Mouse (Mus musculus): ENCODE results near the gene Ifngr2. TPM values are rescaled to one million over a fixed set of nuclear protein-coding genes. Genes with fewer than 3 reads are reported as not detected.

The Ifngr2 gene
- polyA plus RNA-seq, 1 experiment from 2014 or later: 50.2 TPM

- Histone ChIP-seq H3K4me2 (peak overlapping the region; percentile 91), H3K27me3 (no peaks in the 10 kb centered on the region; the same call in 1 of the 2 replicates), H3K36me3 (no peaks in the 10 kb centered on the region), H3K9ac (peak overlapping the region; percentile 76), H3K4me3 (peak overlapping the region; percentile 82), H3K27ac (no peak overlapping the region; the same call in 1 of the 2 replicates), H3K9me3 (no peaks in the 10 kb centered on the region), H3K4me1 (peaks cover 26% of the 10 kb centered on the region)
- peak; percentile 46 for ATAC-seq (ENCODE audit: borderline replicate concordance, extremely low read depth, low FRiP score, low TSS enrichment)
- under 1% methylated on average over 75 of the region's 75 CpGs for WGBS
These were observed 50.2 kb downstream of the Ifngr2 start for GRCm38 (mm10) chr16:91596779-91597671.

GRCm38 (mm10) chr16:91597672-91598010 is 50.8 kb downstream of the Ifngr2 start, which contains the start of gene Tmem50b:
Gene Tmem50b, minus strand, starts transcription at chr16:91597800.
- Histone ChIP-seq H3K9ac (peak within 1 kb of the TSS; percentile 76), H3K36me3 (no peaks in the 10 kb centered on the region), H3K27me3 (no peaks in the 10 kb centered on the region; the same call in 1 of the 2 replicates), H3K4me3 (peak within 1 kb of the TSS; percentile 82), H3K4me1 (peaks cover 20% of the 10 kb centered on the region), H3K4me2 (peak within 1 kb of the TSS; percentile 91), H3K9me3 (no peaks in the 10 kb centered on the region), H3K27ac (no peak within 1 kb of the TSS; the same call in 1 of the 2 replicates)
- under 1% methylated on average over 34 of the region's 34 CpGs for WGBS
- ATAC-seq (ENCODE audit: borderline replicate concordance, extremely low read depth, low FRiP score, low TSS enrichment): peak; percentile 100

DNA sequence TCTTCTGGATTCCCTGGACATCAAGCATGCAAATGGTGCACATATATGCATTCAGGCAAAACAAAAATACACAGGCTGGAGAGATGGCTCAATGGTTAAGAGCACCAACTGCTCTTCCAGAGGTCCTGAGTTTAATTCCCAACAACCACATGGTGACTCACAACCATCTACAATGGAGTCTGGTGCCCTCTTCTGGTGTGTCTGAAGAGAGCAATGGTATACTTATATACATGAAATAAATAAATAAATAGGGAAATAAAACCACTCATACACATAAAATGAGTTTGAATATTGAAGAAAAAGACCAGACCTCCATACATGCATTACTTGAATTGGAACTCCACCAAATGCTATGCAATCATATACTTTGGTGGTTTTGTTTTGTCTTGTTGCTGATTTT is 52.4 kb downstream of the Ifngr2 start:
- no peak overlapping the region for H3K27ac ChIP-seq
- no peak overlapping the region for H3K9ac ChIP-seq
- H3K4me1 ChIP-seq: peaks cover 10% of the 10 kb centered on the region
- no peak overlapping the region for H3K4me3 ChIP-seq
- H3K4me2 ChIP-seq: no peak overlapping the region
- no peak for ATAC-seq (ENCODE audit: borderline replicate concordance, extremely low read depth, low FRiP score, low TSS enrichment)
- no peaks in the 10 kb centered on the region; the same call in 1 of the 2 replicates for H3K27me3 ChIP-seq
- no peaks in the 10 kb centered on the region for H3K36me3 ChIP-seq
- no peaks in the 10 kb centered on the region for H3K9me3 ChIP-seq

- 28% methylated on average over 4 of the region's 4 CpGs for WGBS
- H3K4me3 ChIP-seq: no peak overlapping the region
- no peaks in the 10 kb centered on the region for H3K36me3 ChIP-seq
- no peaks in the 10 kb centered on the region for H3K9me3 ChIP-seq
- H3K27ac ChIP-seq: no peak overlapping the region
- H3K9ac ChIP-seq: no peak overlapping the region
- ATAC-seq (ENCODE audit: borderline replicate concordance, extremely low read depth, low FRiP score, low TSS enrichment): no peak
- no peak overlapping the region for H3K4me2 ChIP-seq
- H3K4me1 ChIP-seq: peaks cover 10% of the 10 kb centered on the region
- H3K27me3 ChIP-seq: no peaks in the 10 kb centered on the region; the same call in 1 of the 2 replicates
These were observed 54.2 kb downstream of the Ifngr2 start for GRCm38 (mm10) chr16:91601081-91601480.

GRCm38 (mm10) chr16:91601693-91602092 is 54.8 kb downstream of the Ifngr2 start:
- Histone ChIP-seq H3K9me3 (no peaks in the 10 kb centered on the region), H3K4me2 (no peak overlapping the region), H3K27me3 (no peaks in the 10 kb centered on the region; the same call in 1 of the 2 replicates), H3K36me3 (no peaks in the 10 kb centered on the region), H3K4me3 (no peak overlapping the region), H3K27ac (no peak overlapping the region), H3K9ac (no peak overlapping the region), H3K4me1 (peaks cover 5% of the 10 kb centered on the region)
- WGBS: 63% methylated on average over 9 of the region's 9 CpGs
- ATAC-seq (ENCODE audit: borderline replicate concordance, extremely low read depth, low FRiP score, low TSS enrichment): no peak

GRCm38 (mm10) chr16:91605156-91605555 is 58.3 kb downstream of the Ifngr2 start:
- H3K9me3 ChIP-seq: no peaks in the 10 kb centered on the region
- H3K9ac ChIP-seq: no peak overlapping the region
- H3K36me3 ChIP-seq: no peaks in the 10 kb centered on the region
- peaks cover 4% of the 10 kb centered on the region; the same call in 1 of the 2 replicates for H3K4me1 ChIP-seq
- no peaks in the 10 kb centered on the region for H3K27me3 ChIP-seq
- no peak overlapping the region for H3K4me3 ChIP-seq
- no peak overlapping the region for H3K4me2 ChIP-seq
- H3K27ac ChIP-seq: no peak overlapping the region
- ATAC-seq (ENCODE audit: borderline replicate concordance, extremely low read depth, low FRiP score, low TSS enrichment): no peak
- WGBS: 76% methylated on average over 6 of the region's 6 CpGs

GRCm38 (mm10) chr16:91606958-91607357 is 60.1 kb downstream of the Ifngr2 start:
- no peak overlapping the region for H3K9ac ChIP-seq
- H3K4me1 ChIP-seq: peaks cover 5% of the 10 kb centered on the region; the same call in 1 of the 2 replicates
- H3K36me3 ChIP-seq: no peaks in the 10 kb centered on the region
- no peak for ATAC-seq (ENCODE audit: borderline replicate concordance, extremely low read depth, low FRiP score, low TSS enrichment)
- WGBS: 77% methylated on average over 8 of the region's 8 CpGs
- no peaks in the 10 kb centered on the region for H3K27me3 ChIP-seq
- no peaks in the 10 kb centered on the region for H3K9me3 ChIP-seq
- no peak overlapping the region for H3K4me3 ChIP-seq
- no peak overlapping the region for H3K27ac ChIP-seq
- H3K4me2 ChIP-seq: no peak overlapping the region

- peaks cover 5% of the 10 kb centered on the region; the same call in 1 of the 2 replicates for H3K4me1 ChIP-seq
- H3K4me3 ChIP-seq: no peak overlapping the region
- H3K27me3 ChIP-seq: no peaks in the 10 kb centered on the region
- no peak overlapping the region for H3K4me2 ChIP-seq
- H3K9me3 ChIP-seq: no peaks in the 10 kb centered on the region
- 53% methylated on average over 9 of the region's 9 CpGs for WGBS
- ATAC-seq (ENCODE audit: borderline replicate concordance, extremely low read depth, low FRiP score, low TSS enrichment): no peak
- no peak overlapping the region for H3K27ac ChIP-seq
- H3K36me3 ChIP-seq: no peaks in the 10 kb centered on the region
- no peak overlapping the region for H3K9ac ChIP-seq
These were observed 62.8 kb downstream of the Ifngr2 start for GRCm38 (mm10) chr16:91609501-91610245.

DNA sequence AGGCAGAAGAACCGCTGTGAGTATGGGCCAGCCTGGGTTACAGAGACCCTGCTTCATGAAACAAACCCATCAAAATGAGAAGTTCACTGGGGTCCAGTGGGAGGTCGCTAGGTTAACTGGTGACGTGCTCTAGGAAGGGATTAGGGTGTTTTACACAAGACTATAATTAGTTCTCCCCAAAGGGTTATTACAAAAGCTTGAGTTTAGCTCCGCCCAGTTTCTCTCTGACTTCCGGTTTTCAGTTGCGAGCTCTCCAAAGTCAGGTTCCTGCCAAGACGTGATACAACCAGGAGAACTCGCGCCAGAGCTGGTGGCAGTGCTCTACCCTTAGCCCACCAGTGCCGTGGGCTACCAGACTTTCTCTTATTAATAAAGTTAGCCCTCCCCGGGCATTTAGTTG is 64.4 kb downstream of the Ifngr2 start:
- Histone ChIP-seq H3K27me3 (no peaks in the 10 kb centered on the region), H3K27ac (no peak overlapping the region), H3K4me1 (peaks cover 5% of the 10 kb centered on the region; the same call in 1 of the 2 replicates), H3K9me3 (no peaks in the 10 kb centered on the region), H3K9ac (no peak overlapping the region), H3K4me3 (no peak overlapping the region), H3K36me3 (no peaks in the 10 kb centered on the region), H3K4me2 (no peak overlapping the region)
- ATAC-seq (ENCODE audit: borderline replicate concordance, extremely low read depth, low FRiP score, low TSS enrichment): no peak
- 64% methylated on average over 11 of the region's 11 CpGs for WGBS

DNA sequence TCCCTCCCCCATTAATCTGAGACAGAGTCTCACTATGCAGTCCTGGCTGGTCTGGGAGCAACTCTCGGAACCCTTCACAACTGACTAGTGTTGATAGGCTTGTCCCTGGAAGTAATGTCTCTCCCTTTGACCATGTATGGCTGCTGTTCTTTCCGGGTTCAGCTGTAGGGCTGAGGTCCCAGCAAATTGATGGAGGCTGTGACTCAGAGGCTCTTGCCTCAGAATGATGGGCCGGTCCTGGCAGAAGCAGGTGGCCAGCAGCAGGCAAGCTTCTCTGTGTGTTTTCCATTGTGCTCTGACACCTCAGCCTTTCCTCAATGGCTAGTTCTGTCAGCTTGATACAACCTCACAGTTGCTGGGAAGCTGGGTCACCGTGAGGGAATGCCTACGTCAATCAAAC is 65.7 kb downstream of the Ifngr2 start:
- no peak for ATAC-seq (ENCODE audit: borderline replicate concordance, extremely low read depth, low FRiP score, low TSS enrichment)
- H3K27me3 ChIP-seq: no peaks in the 10 kb centered on the region

DNA sequence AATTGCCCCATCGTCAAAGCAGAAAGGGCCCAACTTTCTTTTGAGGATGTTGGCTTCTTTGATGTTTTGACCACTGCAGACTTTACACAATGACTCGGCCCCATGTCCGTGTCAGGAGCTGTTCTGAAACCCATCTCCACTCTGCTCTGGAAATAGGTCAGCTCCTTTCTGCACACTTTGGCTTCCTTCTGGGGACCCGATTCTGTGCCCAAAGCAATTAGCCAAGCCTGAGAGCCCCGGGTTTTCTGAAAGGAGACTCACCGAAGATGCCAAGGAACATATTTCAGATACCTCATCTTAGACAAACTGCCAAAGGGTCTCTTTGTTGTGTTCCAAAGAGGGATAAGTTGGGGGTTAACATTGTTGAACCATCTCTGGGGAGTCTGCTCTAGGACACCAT is 67.7 kb downstream of the Ifngr2 start:
- Histone ChIP-seq H3K9me3 (no peaks in the 10 kb centered on the region), H3K4me2 (no peak overlapping the region), H3K4me1 (peaks cover 5% of the 10 kb centered on the region; the same call in 1 of the 2 replicates), H3K9ac (no peak overlapping the region), H3K27ac (no peak overlapping the region), H3K4me3 (no peak overlapping the region), H3K27me3 (0 out of 2 replicates have a peak, but pooled peaks cover 3% of the 10 kb centered on the region), H3K36me3 (no peaks in the 10 kb centered on the region)
- ATAC-seq (ENCODE audit: borderline replicate concordance, extremely low read depth, low FRiP score, low TSS enrichment): no peak
- 80% methylated on average over 6 of the region's 6 CpGs for WGBS

More for the DNA sequence above, 65.7 kb downstream of the Ifngr2 start:
- H3K27ac ChIP-seq: no peak overlapping the region
- no peak overlapping the region for H3K4me2 ChIP-seq
- H3K9ac ChIP-seq: no peak overlapping the region
- no peaks in the 10 kb centered on the region for H3K36me3 ChIP-seq
- 64% methylated on average over 5 of the region's 5 CpGs for WGBS
- H3K4me3 ChIP-seq: no peak overlapping the region
- peaks cover 5% of the 10 kb centered on the region; the same call in 1 of the 2 replicates for H3K4me1 ChIP-seq
- no peaks in the 10 kb centered on the region for H3K9me3 ChIP-seq
